Mouse (Mus musculus) intestine, embryonic 14.5 days (tissue): ENCODE data around the gene Gpr155. TPM values are rescaled to one million over a fixed set of nuclear protein-coding genes. Genes with fewer than 3 reads are reported as not detected.

ENCODE experiments used
- ATAC-seq: fragments of 200-750 bp; cut with Nextera tagmentation; replicated peaks from 2 replicates; pipeline ENCODE4 v1.8.0; 2017; ENCODE audit warnings: low read depth, moderate number of reproducible peaks, moderate TSS enrichment, moderate library complexity; ENCODE audit not compliant: low FRiP score, low TSS enrichment
- DNase-seq: peaks from one replicate; pipeline ENCODE4 v3.0.0-alpha.2; 2018; ENCODE audit warnings: low spot score
- H3K27ac ChIP-seq: fragments of 300-500 bp; sonication (generic); 2 replicates; pipeline ENCODE4 v1.5.1; 2014; ENCODE audit warnings: low read depth, mild to moderate bottlenecking, control low read depth
- H3K27me3 ChIP-seq: fragments of 300-500 bp; sonication (generic); replicated peaks from 2 replicates; pipeline ENCODE4 v1.6.1; 2014; ENCODE audit warnings: low read length, control low read depth; ENCODE audit not compliant: control insufficient read depth, insufficient read depth
- H3K36me3 ChIP-seq: fragments of 300-500 bp; sonication (generic); 2 replicates; pipeline ENCODE4 v1.6.1; 2014; ENCODE audit warnings: low read length, control low read depth; ENCODE audit not compliant: control insufficient read depth, insufficient read depth
- H3K4me1 ChIP-seq: fragments of 300-500 bp; sonication (generic); replicated peaks from 2 replicates; pipeline ENCODE4 v1.6.1; 2014; ENCODE audit warnings: low read length, control low read depth, mixed read lengths; ENCODE audit not compliant: control insufficient read depth, insufficient read depth
- H3K4me2 ChIP-seq: fragments of 300-500 bp; sonication (generic); 2 replicates; pipeline ENCODE4 v1.6.1; 2014; ENCODE audit warnings: low read length
- H3K4me3 ChIP-seq: fragments of 300-500 bp; sonication (generic); 2 replicates; pipeline ENCODE4 v1.5.1; 2014; ENCODE audit warnings: low read depth, low read length, control low read depth, mixed read lengths
- H3K9ac ChIP-seq: fragments of 300-500 bp; sonication (generic); 2 replicates; pipeline ENCODE4 v1.6.1; 2014; ENCODE audit warnings: mild to moderate bottlenecking, low read length
- H3K9me3 ChIP-seq: fragments of 300-500 bp; sonication (generic); 2 replicates; pipeline ENCODE4 v1.6.1; 2016; ENCODE audit warnings: low read length, control low read depth; ENCODE audit not compliant: control insufficient read depth
- WGBS: fragments of 180-500 bp; shearing (Covaris S2); extraction: QIAGEN DNeasy Blood & Tissue Kit; methylation state at CpG from one replicate; pipeline ENCODE4 v1.1.7; 2014; 5-methylcytosine and 5-hydroxymethylcytosine counted together
- polyA plus RNA-seq: library from polyadenylated mRNA; unstranded; fragments of >200 nt; fragmentation: Nextera tagmentation; extraction: Ambion mirVana; gene quantifications from 2 replicates; pipeline ENCODE4 v1.2.1, GENCODE M21; 2014

Gene Gpr155
- polyA plus RNA-seq, 1 experiment from 2014 or later: 5.0 TPM

- Histone ChIP-seq H3K9me3 (no peaks in the 10 kb centered on the region), H3K27ac (0 out of 2 replicates have a peak overlapping the region, but pooled peaks have one; percentile 13), H3K9ac (no peak overlapping the region), H3K27me3 (no peaks in the 10 kb centered on the region), H3K4me3 (no peak overlapping the region), H3K4me2 (peak overlapping the region; percentile 9; the same call in 1 of the 2 replicates), H3K36me3 (no peaks in the 10 kb centered on the region), H3K4me1 (no peaks in the 10 kb centered on the region)
- DNase-seq: no peak
- WGBS: 43% methylated on average over 7 of the region's 7 CpGs
- no peak for ATAC-seq
Observed at GRCm38 (mm10) chr2:73351927-73352374, 34.4 kb downstream of the Gpr155 start.

GRCm38 (mm10) chr2:73351496-73351895 lies 34.9 kb downstream of the Gpr155 start:
- Histone ChIP-seq H3K36me3 (no peaks in the 10 kb centered on the region), H3K9me3 (no peaks in the 10 kb centered on the region), H3K4me2 (peak overlapping the region; percentile 9; the same call in 1 of the 2 replicates), H3K27me3 (no peaks in the 10 kb centered on the region), H3K4me1 (no peaks in the 10 kb centered on the region), H3K4me3 (no peak overlapping the region), H3K27ac (0 out of 2 replicates have a peak overlapping the region, but pooled peaks have one; percentile 13), H3K9ac (no peak overlapping the region)
- ATAC-seq (no peak), DNase-seq (no peak)
- WGBS: 29% methylated on average over 5 of the region's 5 CpGs

- DNase-seq: no peak
- Histone ChIP-seq H3K9me3 (no peaks in the 10 kb centered on the region), H3K4me3 (no peak overlapping the region), H3K27ac (no peak overlapping the region), H3K9ac (no peak overlapping the region), H3K36me3 (no peaks in the 10 kb centered on the region), H3K4me1 (no peaks in the 10 kb centered on the region), H3K27me3 (no peaks in the 10 kb centered on the region), H3K4me2 (no peak overlapping the region)
- WGBS: 86% methylated on average over 6 of the region's 6 CpGs
- no peak for ATAC-seq
Observed at GRCm38 (mm10) chr2:73348221-73348620, 38.2 kb downstream of the Gpr155 start.

GRCm38 (mm10) chr2:73347766-73348165 lies 38.6 kb downstream of the Gpr155 start:
- no peak overlapping the region for H3K27ac ChIP-seq
- ATAC-seq (no peak), DNase-seq (no peak)
- H3K27me3 ChIP-seq: no peaks in the 10 kb centered on the region
- H3K4me2 ChIP-seq: no peak overlapping the region
- no peaks in the 10 kb centered on the region for H3K36me3 ChIP-seq
- no peak overlapping the region for H3K9ac ChIP-seq
- H3K4me3 ChIP-seq: no peak overlapping the region
- H3K9me3 ChIP-seq: no peaks in the 10 kb centered on the region
- WGBS: 79% methylated on average over 9 of the region's 9 CpGs
- H3K4me1 ChIP-seq: no peaks in the 10 kb centered on the region

GRCm38 (mm10) chr2:73347136-73347535 lies 39.2 kb downstream of the Gpr155 start:
- no peaks in the 10 kb centered on the region for H3K9me3 ChIP-seq
- H3K4me3 ChIP-seq: no peak overlapping the region
- no peak for DNase-seq
- no peak for ATAC-seq
- H3K9ac ChIP-seq: no peak overlapping the region
- H3K27ac ChIP-seq: no peak overlapping the region
- H3K4me1 ChIP-seq: no peaks in the 10 kb centered on the region
- WGBS: 62% methylated on average over 6 of the region's 6 CpGs
- no peak overlapping the region for H3K4me2 ChIP-seq
- H3K27me3 ChIP-seq: no peaks in the 10 kb centered on the region
- no peaks in the 10 kb centered on the region for H3K36me3 ChIP-seq

- H3K4me1 ChIP-seq: no peaks in the 10 kb centered on the region
- H3K36me3 ChIP-seq: no peaks in the 10 kb centered on the region
- no peak overlapping the region for H3K27ac ChIP-seq
- H3K9ac ChIP-seq: no peak overlapping the region
- no peak overlapping the region for H3K4me2 ChIP-seq
- no peaks in the 10 kb centered on the region for H3K9me3 ChIP-seq
- ATAC-seq: no peak
- DNase-seq: no peak
- 56% methylated on average over 13 of the region's 13 CpGs for WGBS
- H3K27me3 ChIP-seq: no peaks in the 10 kb centered on the region
- no peak overlapping the region for H3K4me3 ChIP-seq
Observed at GRCm38 (mm10) chr2:73346345-73347086, 39.9 kb downstream of the Gpr155 start.

GRCm38 (mm10) chr2:73345204-73345603 lies 41.2 kb downstream of the Gpr155 start:
- DNase-seq: no peak
- Histone ChIP-seq H3K36me3 (no peaks in the 10 kb centered on the region), H3K27ac (no peak overlapping the region), H3K4me1 (no peaks in the 10 kb centered on the region), H3K27me3 (no peaks in the 10 kb centered on the region), H3K9me3 (no peaks in the 10 kb centered on the region), H3K4me3 (no peak overlapping the region), H3K9ac (no peak overlapping the region), H3K4me2 (no peak overlapping the region)
- 77% methylated on average over 4 of the region's 4 CpGs for WGBS
- ATAC-seq: no peak

GRCm38 (mm10) chr2:73343701-73344100 lies 42.7 kb downstream of the Gpr155 start:
- H3K4me3 ChIP-seq: no peak overlapping the region
- H3K9me3 ChIP-seq: no peaks in the 10 kb centered on the region
- no peak overlapping the region for H3K9ac ChIP-seq
- no peak overlapping the region for H3K27ac ChIP-seq
- ATAC-seq (no peak), DNase-seq (no peak)
- WGBS: 87% methylated on average over 5 of the region's 5 CpGs
- H3K27me3 ChIP-seq: no peaks in the 10 kb centered on the region
- H3K36me3 ChIP-seq: no peaks in the 10 kb centered on the region
- H3K4me2 ChIP-seq: no peak overlapping the region
- H3K4me1 ChIP-seq: no peaks in the 10 kb centered on the region

- 74% methylated on average over 8 of the region's 8 CpGs for WGBS
- no peak overlapping the region for H3K27ac ChIP-seq
- H3K4me1 ChIP-seq: no peaks in the 10 kb centered on the region
- DNase-seq: no peak
- H3K4me2 ChIP-seq: no peak overlapping the region
- H3K4me3 ChIP-seq: no peak overlapping the region
- H3K9me3 ChIP-seq: no peaks in the 10 kb centered on the region
- H3K27me3 ChIP-seq: no peaks in the 10 kb centered on the region
- no peak for ATAC-seq
- no peaks in the 10 kb centered on the region for H3K36me3 ChIP-seq
- H3K9ac ChIP-seq: no peak overlapping the region
Observed at GRCm38 (mm10) chr2:73338415-73338814, 48.0 kb downstream of the Gpr155 start.
